Comparison of ENCODE assay signal across 8 mouse cellular contexts in the genomic region with DNA sequence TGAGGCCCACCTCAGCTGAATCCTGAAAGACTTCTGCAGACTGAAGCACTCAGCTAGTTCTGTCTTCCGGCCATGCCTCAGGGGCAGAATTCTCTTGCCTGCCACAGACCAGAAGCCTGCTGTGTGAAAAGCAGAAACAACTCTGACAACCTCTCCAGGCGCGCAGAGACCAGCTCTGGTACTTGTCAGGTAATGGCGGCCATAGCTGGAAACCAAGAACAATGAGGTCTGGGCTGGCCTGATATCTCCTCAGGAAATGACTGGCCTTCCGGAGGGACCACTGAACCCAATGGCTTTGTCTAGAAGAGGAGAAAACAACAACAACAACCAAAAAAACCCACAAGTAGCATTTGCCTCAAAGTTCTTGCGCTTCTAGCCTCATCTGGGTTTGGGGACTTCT. TPM values are rescaled to one million over a fixed set of nuclear protein-coding genes. Genes with fewer than 3 reads are reported as not detected.
DNase-seq lines count a peak whose midpoint lies in the region; ATAC-seq and TF ChIP-seq lines count a peak whose summit lies in the region.

No protein-coding gene starts in this region.

- ATAC-seq in midbrain, embryonic 11.5 days (ENCODE audit: low FRiP score), result no peak
- ATAC-seq in midbrain, embryonic 16.5 days, result no peak
- peak; percentile 53 for ATAC-seq in heart, embryonic 16.5 days (replicated peaks; ENCODE audit: extremely low read depth, insufficient read depth, low FRiP score)

- H3K9me3 ChIP-seq in midbrain, embryonic 11.5 days (ENCODE audit: control insufficient read depth, low read length), result no peaks in the 10 kb centered on the region
- no peaks in the 10 kb centered on the region for H3K9me3 ChIP-seq in midbrain, embryonic 16.5 days (replicated peaks; ENCODE audit: control insufficient read depth, low read length, poor library complexity, severe bottlenecking)
- H3K9me3 ChIP-seq in heart, embryonic 16.5 days (replicated peaks; ENCODE audit: control insufficient read depth, low read length), result no peaks in the 10 kb centered on the region
- H3K9me3 ChIP-seq in limb, embryonic 10.5 days (replicated peaks), result no peaks in the 10 kb centered on the region

- H3K27me3 ChIP-seq in midbrain, embryonic 11.5 days (ENCODE audit: control insufficient read depth, insufficient read depth, low read length), result no peaks in the 10 kb centered on the region
- no peaks in the 10 kb centered on the region for H3K27me3 ChIP-seq in midbrain, embryonic 16.5 days (ENCODE audit: control insufficient read depth, insufficient read depth, low read depth, low read length)
- H3K27me3 ChIP-seq in heart, embryonic 16.5 days (ENCODE audit: control insufficient read depth, insufficient read depth, low read length), result no peaks in the 10 kb centered on the region
- H3K27me3 ChIP-seq in limb, embryonic 10.5 days (ENCODE audit: low read depth, poor library complexity, severe bottlenecking), result no peaks in the 10 kb centered on the region
- H3K27me3 ChIP-seq in small intestine, adult 2 months (ENCODE audit: control insufficient read depth, insufficient read depth, low read length), result no peaks in the 10 kb centered on the region

- no peaks in the 10 kb centered on the region for H3K4me1 ChIP-seq in midbrain, embryonic 11.5 days (ENCODE audit: control insufficient read depth, insufficient read depth, low read length)
- no peaks in the 10 kb centered on the region for H3K4me1 ChIP-seq in midbrain, embryonic 16.5 days (ENCODE audit: control insufficient read depth, insufficient read depth, low read length)
- no peaks in the 10 kb centered on the region for H3K4me1 ChIP-seq in heart, embryonic 16.5 days (ENCODE audit: control insufficient read depth, insufficient read depth, low read length)
- H3K4me1 ChIP-seq in limb, embryonic 10.5 days, result peaks cover 24% of the 10 kb centered on the region
- peaks cover 14% of the 10 kb centered on the region for H3K4me1 ChIP-seq in small intestine, adult 2 months (ENCODE audit: control insufficient read depth, insufficient read depth, insufficient read length, low read length)

- no peak overlapping the region for H3K27ac ChIP-seq in midbrain, embryonic 11.5 days (ENCODE audit: low read depth, low read length)
- H3K27ac ChIP-seq in midbrain, embryonic 16.5 days (ENCODE audit: low read length), result no peak overlapping the region
- peak overlapping the region; percentile 81 for H3K27ac ChIP-seq in heart, embryonic 16.5 days (ENCODE audit: low read length)
- H3K27ac ChIP-seq in limb, embryonic 10.5 days, result peak overlapping the region; percentile 33; the same call in 1 of the 2 replicates
- H3K27ac ChIP-seq in small intestine, adult 2 months (ENCODE audit: insufficient read depth, low read depth, low read length), result peak overlapping the region; percentile 46

- DNase-seq in midbrain, embryonic 11.5 days (ENCODE audit: low spot score, missing footprints), result peak; percentile 70
- no peak for DNase-seq in limb, embryonic 10.5 days (ENCODE audit: low spot score)
- no peak for DNase-seq in Muller cell, postnatal 12 days (ENCODE audit: inconsistent ontology term)
- DNase-seq in urinary bladder, adult 2 months (ENCODE audit: low spot score), result no peak
- DNase-seq in T-cell, adult 2 months (ENCODE audit: low spot score), result no peak

- 87% methylated on average over 6 of the region's 6 CpGs for WGBS in midbrain, embryonic 11.5 days
- 85% methylated on average over 6 of the region's 6 CpGs for WGBS in midbrain, embryonic 16.5 days
- WGBS in heart, embryonic 16.5 days, result 53% methylated on average over 6 of the region's 6 CpGs
- 80% methylated on average over 6 of the region's 6 CpGs for WGBS in limb, embryonic 10.5 days
- 86% methylated on average over 6 of the region's 6 CpGs for WGBS in small intestine, adult 2 months

- no peaks in the 10 kb centered on the region for H3K36me3 ChIP-seq in midbrain, embryonic 11.5 days (ENCODE audit: control insufficient read depth, insufficient read depth, low read length)
- no peaks in the 10 kb centered on the region for H3K36me3 ChIP-seq in midbrain, embryonic 16.5 days (ENCODE audit: control insufficient read depth, insufficient read depth, low read length)
- no peaks in the 10 kb centered on the region for H3K36me3 ChIP-seq in heart, embryonic 16.5 days (ENCODE audit: control insufficient read depth, insufficient read depth)
- no peaks in the 10 kb centered on the region for H3K36me3 ChIP-seq in limb, embryonic 10.5 days
- H3K36me3 ChIP-seq in small intestine, adult 2 months (ENCODE audit: control insufficient read depth, insufficient read depth, low read length), result no peaks in the 10 kb centered on the region

- TF ChIP-seq POLR2A in small intestine, adult 2 months (IDR thresholded peaks at IDR 0.05; ENCODE audit: low read depth, low read length), result no peak

- no peak overlapping the region for H3K4me2 ChIP-seq in midbrain, embryonic 11.5 days
- H3K4me2 ChIP-seq in midbrain, embryonic 16.5 days (ENCODE audit: low read length), result no peak overlapping the region
- H3K4me2 ChIP-seq in heart, embryonic 16.5 days (ENCODE audit: low read depth, low read length), result 0 out of 2 replicates have a peak overlapping the region, but pooled peaks have one; percentile 8

- TF ChIP-seq CTCF in small intestine, adult 2 months (IDR thresholded peaks at IDR 0.05; ENCODE audit: extremely low read depth, insufficient read length, insufficient replicate concordance, low read depth, low read length), result no peak

- H3K4me3 ChIP-seq in midbrain, embryonic 11.5 days (ENCODE audit: low read depth, low read length), result no peak overlapping the region
- H3K4me3 ChIP-seq in midbrain, embryonic 16.5 days (ENCODE audit: low read depth, low read length), result no peak overlapping the region
- peak overlapping the region; percentile 38 for H3K4me3 ChIP-seq in heart, embryonic 16.5 days (ENCODE audit: low read length)
- 0 out of 2 replicates have a peak overlapping the region, but pooled peaks have one; percentile 9 for H3K4me3 ChIP-seq in limb, embryonic 10.5 days
- peak overlapping the region; percentile 46 for H3K4me3 ChIP-seq in small intestine, adult 2 months (ENCODE audit: low read depth, low read length)

- no peak overlapping the region for H3K9ac ChIP-seq in midbrain, embryonic 11.5 days (ENCODE audit: low read length)
- H3K9ac ChIP-seq in midbrain, embryonic 16.5 days (ENCODE audit: low read depth, low read length), result no peak overlapping the region
- peak overlapping the region; percentile 52 for H3K9ac ChIP-seq in heart, embryonic 16.5 days (ENCODE audit: low read length)

RNA-seq across cellular contexts. Expression of gene Pecam1, which starts 35.4 kb away (rescaled TPM):
- 19.8 and 21.5 TPM in 2 replicates for polyA plus RNA-seq in midbrain, embryonic 11.5 days (2014; fragmentation: Nextera tagmentation; extraction: Ambion mirVana)
- polyA plus RNA-seq in midbrain, embryonic 16.5 days (2015; fragmentation: Nextera tagmentation; extraction: Ambion mirVana), result 14.1 and 15.7 TPM in 2 replicates
- polyA plus RNA-seq in heart, embryonic 16.5 days (2015; fragmentation: Nextera tagmentation; extraction: Ambion mirVana), result 80.4 and 87.7 TPM in 2 replicates
- 25.9 and 28.8 TPM in 2 replicates for polyA plus RNA-seq in limb, embryonic 10.5 days (2016; fragmentation: Nextera tagmentation; extraction: Ambion mirVana)
- polyA plus RNA-seq in small intestine, adult 2 months (2012; rRNA removed), result 6.3 and 10.7 TPM in 2 replicates
- 47.7 and 66.2 TPM in 2 replicates for polyA plus RNA-seq in urinary bladder, adult 2 months (2012; rRNA removed)

RNA-seq across cellular contexts. Expression of gene Milr1, which starts 36.0 kb away (rescaled TPM):
- polyA plus RNA-seq in midbrain, embryonic 11.5 days (2014; fragmentation: Nextera tagmentation; extraction: Ambion mirVana), result 0.68 and 1.0 TPM in 2 replicates
- polyA plus RNA-seq in midbrain, embryonic 16.5 days (2015; fragmentation: Nextera tagmentation; extraction: Ambion mirVana), result 0.89 and 0.99 TPM in 2 replicates
- polyA plus RNA-seq in heart, embryonic 16.5 days (2015; fragmentation: Nextera tagmentation; extraction: Ambion mirVana), result 1.8 and 2.2 TPM in 2 replicates
- polyA plus RNA-seq in limb, embryonic 10.5 days (2016; fragmentation: Nextera tagmentation; extraction: Ambion mirVana), result 0.67 and 1.2 TPM in 2 replicates
- polyA plus RNA-seq in small intestine, adult 2 months (2012; rRNA removed), result 0.30 and 0.77 TPM in 2 replicates
- polyA plus RNA-seq in urinary bladder, adult 2 months (2012; rRNA removed), result 3.2 and 3.4 TPM in 2 replicates

Comparison
In these comparisons a context has a peak if more than half of its experiments do, and no peak if none do; other contexts are left out.
1. H3K27ac ChIP-seq: peak in heart, embryonic 16.5 days (single experiment), limb, embryonic 10.5 days (single experiment) and small intestine, adult 2 months (single experiment); none in midbrain, embryonic 11.5 days (single experiment) and midbrain, embryonic 16.5 days (single experiment).
2. H3K4me3 ChIP-seq: peak in heart, embryonic 16.5 days (single experiment), limb, embryonic 10.5 days (single experiment) and small intestine, adult 2 months (single experiment); none in midbrain, embryonic 11.5 days (single experiment) and midbrain, embryonic 16.5 days (single experiment).